Mouse (Mus musculus): Measurements from ENCODE around the gene Slc12a7. TPM values are rescaled to one million over a fixed set of nuclear protein-coding genes. Genes with fewer than 3 reads are reported as not detected.

Slc12a7 gene
- total and polyA plus RNA-seq, 3 experiments: 3.1 to 6.9 TPM; not detected in 1

DNA sequence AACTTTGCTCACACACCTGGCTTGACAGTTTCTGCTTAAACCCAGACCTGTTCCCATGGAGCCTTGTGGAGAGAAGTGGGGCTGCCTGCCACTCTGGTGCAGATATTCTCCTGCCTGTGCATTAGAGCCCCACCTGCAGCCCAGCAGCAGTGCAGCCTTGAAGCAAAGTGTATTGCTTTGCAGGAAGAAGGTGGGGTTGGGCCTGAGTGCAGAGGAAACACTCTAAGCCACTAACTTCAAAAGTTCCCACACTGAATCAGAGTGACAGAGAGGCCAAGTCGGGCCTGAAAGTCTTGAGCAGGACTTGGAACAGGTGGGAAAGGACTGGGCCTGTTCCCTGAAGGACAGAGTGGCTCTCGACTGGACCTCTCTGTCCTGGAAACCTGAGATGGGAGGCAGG, 39.8 kb downstream of the Slc12a7 start:
- Histone ChIP-seq H3K9ac (ENCODE audit: control insufficient read depth, low read depth, low read length, poor library complexity, severe bottlenecking) (no peak overlapping the region), H3K79me2 (ENCODE audit: control insufficient read depth, insufficient read depth, low read length, poor library complexity) (no peaks in the 10 kb centered on the region), H3K27me3 (ENCODE audit: control insufficient read depth in 1 of 2, insufficient read depth in 2 of 2, low read length in 2 of 2) (no peaks in the 10 kb centered on the region), H3K9me3 (replicated peaks; ENCODE audit: insufficient read depth, low read length) (no peaks in the 10 kb centered on the region), H3K4me3 (ENCODE audit: control insufficient read depth in 1 of 2, insufficient read depth in 1 of 2, low read depth in 2 of 2, low read length in 2 of 2) (no peak overlapping the region), H3K4me1 (ENCODE audit: control insufficient read depth in 1 of 2, insufficient read depth in 2 of 2, low read length in 2 of 2) (peaks cover 0 to 2% of the 10 kb centered on the region in 2 experiments; a peak in 1 of 4 replicates), H3K27ac (ENCODE audit: control insufficient read depth, low read depth, low read length) (no peak overlapping the region), H3K36me3 (ENCODE audit: control insufficient read depth in 1 of 2, insufficient read depth in 2 of 2, low read length in 2 of 2) (0 out of 4 replicates have a peak, but pooled peaks cover 0 to 2% of the 10 kb centered on the region in 2 experiments)
- no peak for TF ChIP-seq POLR2A (IDR thresholded peaks at IDR 0.05; ENCODE audit: control insufficient read depth in 1 of 2, insufficient read depth in 1 of 2, low read depth in 1 of 2, low read length in 2 of 2, poor library complexity in 1 of 2)
- TF ChIP-seq MAFK (IDR thresholded peaks at IDR 0.05; ENCODE audit: borderline replicate concordance, low read depth, low read length): no peak
- TF ChIP-seq NRF1 (IDR thresholded peaks at IDR 0.05; ENCODE audit: insufficient read depth, low read depth, low read length, poor library complexity, severe bottlenecking): no peak
- no peak for TF ChIP-seq MEF2A (IDR thresholded peaks at IDR 0.05; ENCODE audit: extremely low read depth, insufficient replicate concordance, low read depth, low read length, poor library complexity, severe bottlenecking)
- TF ChIP-seq USF2 (IDR thresholded peaks at IDR 0.05; ENCODE audit: borderline replicate concordance in 1 of 2, insufficient read depth in 1 of 2, low read depth in 1 of 2, low read length in 2 of 2): no peak
- TF ChIP-seq USF1 (IDR thresholded peaks at IDR 0.05; ENCODE audit: low read depth, low read length): no peak
- no peak for TF ChIP-seq CTCF (IDR thresholded peaks at IDR 0.05 in 2 of 3, conservative IDR thresholded peaks at IDR 0.05 in 1 of 3; ENCODE audit: control insufficient read depth in 1 of 3, insufficient read depth in 1 of 3, low read depth in 2 of 3, low read length in 3 of 3, poor library complexity in 1 of 3, severe bottlenecking in 1 of 3)
- no peak for DNase-seq (ENCODE audit: low read depth, low spot score)

DNA sequence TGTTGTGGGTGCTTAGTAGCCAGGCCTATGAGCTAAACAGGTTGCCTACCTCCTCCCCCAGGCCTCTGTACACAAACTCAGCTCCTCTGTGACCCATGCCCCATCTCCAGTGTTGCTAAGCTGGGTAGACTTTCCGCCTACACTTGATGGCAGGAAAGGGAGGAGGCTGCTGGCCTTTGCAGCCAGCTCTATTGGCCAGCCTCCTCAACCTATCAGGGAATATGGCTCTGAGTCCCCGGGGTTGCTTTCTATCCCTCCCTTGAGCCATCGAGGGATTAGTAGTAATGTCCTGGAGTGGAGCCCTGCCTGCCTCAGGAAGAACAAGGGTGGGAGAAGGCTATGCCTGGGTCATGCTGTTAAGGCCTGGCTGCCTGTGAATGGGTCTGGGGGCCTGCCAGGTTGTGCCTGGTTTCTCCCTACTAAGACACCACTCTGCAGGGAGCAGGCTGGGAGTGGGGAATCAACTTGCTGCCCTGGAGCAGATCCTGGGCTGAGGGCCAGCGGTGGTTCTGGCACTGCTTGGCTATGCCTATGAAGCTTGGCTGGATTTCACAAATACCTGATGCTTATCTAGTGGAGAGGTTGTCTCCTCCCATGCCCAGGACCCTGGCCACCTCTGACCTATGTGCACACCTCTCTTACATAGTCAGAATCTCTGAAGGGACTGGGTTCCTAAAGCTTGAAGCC, 40.8 kb downstream of the Slc12a7 start:
- no peak for DNase-seq (ENCODE audit: low read depth, low spot score)
- H3K27ac ChIP-seq (ENCODE audit: control insufficient read depth, low read depth, low read length): no peak overlapping the region
- peaks cover 0 to 2% of the 10 kb centered on the region in 2 experiments; a peak in 1 of 4 replicates for H3K4me1 ChIP-seq (ENCODE audit: control insufficient read depth in 1 of 2, insufficient read depth in 2 of 2, low read length in 2 of 2)
- H3K4me3 ChIP-seq (ENCODE audit: control insufficient read depth in 1 of 2, insufficient read depth in 1 of 2, low read depth in 2 of 2, low read length in 2 of 2): no peak overlapping the region
- no peaks in the 10 kb centered on the region for H3K27me3 ChIP-seq (ENCODE audit: control insufficient read depth in 1 of 2, insufficient read depth in 2 of 2, low read length in 2 of 2)
- TF ChIP-seq JUND (IDR thresholded peaks at IDR 0.05; ENCODE audit: low read depth, low read length) (no peak), USF2 (IDR thresholded peaks at IDR 0.05; ENCODE audit: borderline replicate concordance in 1 of 2, insufficient read depth in 1 of 2, low read depth in 1 of 2, low read length in 2 of 2) (no peak), MAX (IDR thresholded peaks at IDR 0.05; ENCODE audit: low read length) (no peak), MAZ (IDR thresholded peaks at IDR 0.05; ENCODE audit: low read depth, low read length) (no peak), NELFE (IDR thresholded peaks at IDR 0.05; ENCODE audit: low read depth, low read length) (no peak), HCFC1 (IDR thresholded peaks at IDR 0.05; ENCODE audit: low read depth, low read length) (no peak), EP300 (IDR thresholded peaks at IDR 0.05; ENCODE audit: low read depth in 1 of 2, low read length in 2 of 2) (no peak), UBTF (IDR thresholded peaks at IDR 0.05; ENCODE audit: borderline replicate concordance, insufficient read depth, low read depth, low read length) (no peak), KAT2A (conservative IDR thresholded peaks at IDR 0.05; ENCODE audit: low read depth, low read length) (no peak), MEF2A (IDR thresholded peaks at IDR 0.05; ENCODE audit: extremely low read depth, insufficient replicate concordance, low read depth, low read length, poor library complexity, severe bottlenecking) (no peak), ZKSCAN1 (IDR thresholded peaks at IDR 0.05; ENCODE audit: low read depth, low read length) (no peak), ZNF384 (IDR thresholded peaks at IDR 0.05; ENCODE audit: low read depth, low read length) (no peak), GATA1 (IDR thresholded peaks at IDR 0.05; ENCODE audit: low read depth, low read length) (no peak), BHLHE40 (IDR thresholded peaks at IDR 0.05; ENCODE audit: borderline replicate concordance, low read depth, low read length) (no peak), POLR2A (IDR thresholded peaks at IDR 0.05; ENCODE audit: control insufficient read depth in 1 of 2, insufficient read depth in 1 of 2, low read depth in 1 of 2, low read length in 2 of 2, poor library complexity in 1 of 2) (no peak)
- H3K36me3 ChIP-seq (ENCODE audit: control insufficient read depth in 1 of 2, insufficient read depth in 2 of 2, low read length in 2 of 2): 0 out of 4 replicates have a peak, but pooled peaks cover 0 to 2% of the 10 kb centered on the region in 2 experiments
- no peak overlapping the region for H3K9ac ChIP-seq (ENCODE audit: control insufficient read depth, low read depth, low read length, poor library complexity, severe bottlenecking)
- H3K9me3 ChIP-seq (replicated peaks; ENCODE audit: insufficient read depth, low read length): no peaks in the 10 kb centered on the region
- H3K79me2 ChIP-seq (ENCODE audit: control insufficient read depth, insufficient read depth, low read length, poor library complexity): no peaks in the 10 kb centered on the region

Data from MEL (cell line).